Comparison of ENCODE assay signal across 8 mouse cellular contexts in the genomic region with DNA sequence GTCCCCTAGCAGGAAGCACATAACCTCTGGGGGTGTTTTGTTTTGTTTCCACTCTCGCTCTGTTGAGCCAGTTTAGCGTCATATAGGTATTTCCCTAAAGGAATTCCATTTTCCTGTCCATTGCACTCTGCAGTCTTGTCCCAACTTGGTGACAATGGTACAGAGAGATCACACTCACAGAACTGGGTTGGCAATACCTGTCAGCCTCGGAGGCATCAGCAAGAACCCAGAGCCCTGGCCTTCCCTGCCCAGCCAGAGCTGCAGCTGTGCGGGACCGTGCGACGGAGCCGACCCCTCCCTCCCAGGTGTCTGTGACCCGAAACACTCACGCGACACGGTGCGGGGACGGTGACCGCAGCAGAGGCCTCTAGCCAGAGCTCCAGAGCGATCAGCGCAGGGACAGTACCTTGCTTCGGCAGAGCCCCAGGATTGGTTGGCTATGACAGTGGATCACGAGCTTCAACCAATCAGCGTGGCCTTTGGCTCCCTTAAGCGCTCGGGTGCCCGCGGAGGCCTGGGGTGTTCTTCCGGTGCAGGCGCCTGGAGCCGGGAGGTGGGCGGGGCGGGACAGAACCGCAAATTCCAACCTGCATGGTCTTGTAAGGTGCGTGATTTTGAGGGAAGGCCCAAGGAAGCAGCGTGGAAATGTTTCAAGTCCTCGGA. TPM values are rescaled to one million over a fixed set of nuclear protein-coding genes. Genes with fewer than 3 reads are reported as not detected.
DNase-seq lines count a peak whose midpoint lies in the region; ATAC-seq and TF ChIP-seq lines count a peak whose summit lies in the region.

No protein-coding gene starts in this region.

- peaks cover 52% of the 10 kb centered on the region for H3K4me1 ChIP-seq in G1E (ENCODE audit: insufficient read depth, low read depth, low read length)
- peaks cover 17% of the 10 kb centered on the region for H3K4me1 ChIP-seq in forebrain, embryonic 16.5 days (replicated peaks; ENCODE audit: control insufficient read depth, insufficient read depth, low read length)
- H3K4me1 ChIP-seq in lung, embryonic 16.5 days (replicated peaks; ENCODE audit: control insufficient read depth, insufficient read depth, low read length) = peaks cover 7% of the 10 kb centered on the region; the same call in 1 of the 2 replicates

- no peak for TF ChIP-seq CTCF in G1E (IDR thresholded peaks at IDR 0.05; ENCODE audit: low read depth, low read length)

- WGBS in forebrain, embryonic 16.5 days = 2% methylated on average over 33 of the region's 33 CpGs
- 2% methylated on average over 33 of the region's 33 CpGs for WGBS in lung, embryonic 16.5 days

- H3K4me2 ChIP-seq in forebrain, embryonic 16.5 days (ENCODE audit: low read length) = peak overlapping the region; percentile 65
- peak overlapping the region; percentile 86 for H3K4me2 ChIP-seq in lung, embryonic 16.5 days (ENCODE audit: low read depth, low read length)

- H3K36me3 ChIP-seq in G1E (replicated peaks) = peaks cover 46% of the 10 kb centered on the region
- H3K36me3 ChIP-seq in forebrain, embryonic 16.5 days (ENCODE audit: control insufficient read depth, insufficient read depth) = no peaks in the 10 kb centered on the region
- H3K36me3 ChIP-seq in lung, embryonic 16.5 days (ENCODE audit: control insufficient read depth, insufficient read depth, low read length) = no peaks in the 10 kb centered on the region

- peak; percentile 97 for ATAC-seq in G1E (ENCODE audit: extremely low read depth, insufficient number of reproducible peaks, low FRiP score, poor library complexity, severe bottlenecking)
- peak; percentile 100 for ATAC-seq in forebrain, embryonic 16.5 days
- ATAC-seq in lung, embryonic 16.5 days (ENCODE audit: low read depth) = peak; percentile 100

- DNase-seq in G1E (ENCODE audit: low spot score) = peak; percentile 99
- DNase-seq in cerebellum, adult 18-20 months = peak; percentile 92 to 96
- peak; percentile 90 for DNase-seq in heart, postnatal 4 days
- DNase-seq in layer of hippocampus, adult 9-10 months (ENCODE audit: low spot score) = peak; percentile 79
- DNase-seq in ovary, postnatal 10 days (ENCODE audit: low spot score) = peak; percentile 48
- peak; percentile 82 to 86 for DNase-seq in thymus, postnatal 10 days (ENCODE audit: low spot score in 2 of 2)

- no peaks in the 10 kb centered on the region for H3K9me3 ChIP-seq in G1E (replicated peaks)
- H3K9me3 ChIP-seq in forebrain, embryonic 16.5 days (ENCODE audit: control insufficient read depth, low read length) = no peaks in the 10 kb centered on the region
- H3K9me3 ChIP-seq in lung, embryonic 16.5 days (ENCODE audit: control insufficient read depth, low read length) = no peaks in the 10 kb centered on the region

- H3K9ac ChIP-seq in forebrain, embryonic 16.5 days (replicated peaks; ENCODE audit: low read depth, low read length) = peak overlapping the region; percentile 86
- H3K9ac ChIP-seq in lung, embryonic 16.5 days (ENCODE audit: low read length) = peak overlapping the region; percentile 84

- no peaks in the 10 kb centered on the region for H3K27me3 ChIP-seq in G1E (ENCODE audit: insufficient read depth, low read length)
- no peaks in the 10 kb centered on the region for H3K27me3 ChIP-seq in forebrain, embryonic 16.5 days (replicated peaks; ENCODE audit: control insufficient read depth, insufficient read depth, low read length)
- H3K27me3 ChIP-seq in lung, embryonic 16.5 days (ENCODE audit: control insufficient read depth, insufficient read depth, low read depth, low read length) = no peaks in the 10 kb centered on the region

- peak overlapping the region; percentile 82 for H3K4me3 ChIP-seq in G1E (ENCODE audit: low read depth, low read length)
- H3K4me3 ChIP-seq in forebrain, embryonic 16.5 days (replicated peaks; ENCODE audit: low read length) = peak overlapping the region; percentile 88
- peak overlapping the region; percentile 75 for H3K4me3 ChIP-seq in lung, embryonic 16.5 days (ENCODE audit: low read length)

- peak overlapping the region; percentile 61 for H3K27ac ChIP-seq in forebrain, embryonic 16.5 days (ENCODE audit: low read length)
- H3K27ac ChIP-seq in lung, embryonic 16.5 days (ENCODE audit: low read length) = 0 out of 2 replicates have a peak overlapping the region, but pooled peaks have one; percentile 13

RNA-seq across cellular contexts. Expression of gene Plgrkt, which starts 5.6 kb away (rescaled TPM):
- 179 and 190 TPM in 2 replicates for total RNA-seq in G1E (2014; fragmentation: Nextera tagmentation)
- 439 and 475 TPM in 2 replicates for total RNA-seq in G1E (2017)
- polyA plus RNA-seq in G1E (2012) = 38.2 and 39.8 TPM in 2 replicates
- 101 and 111 TPM in 2 replicates for polyA plus RNA-seq in forebrain, embryonic 16.5 days (2015; fragmentation: Nextera tagmentation; extraction: Ambion mirVana)
- 10 to 100 TPM; 29.8 to 30.6 TPM for total RNA-seq in heart, postnatal 4 days (2021)
- 56.0 and 61.2 TPM in 2 replicates for polyA plus RNA-seq in lung, embryonic 16.5 days (2015; fragmentation: Nextera tagmentation; extraction: Ambion mirVana)

RNA-seq across cellular contexts. Expression of gene Cd274, which starts 5.7 kb away (rescaled TPM):
- total RNA-seq in G1E (2014; fragmentation: Nextera tagmentation) (15.1 and 18.4 TPM in 2 replicates), G1E (2017) (37.1 and 40.8 TPM in 2 replicates)
- 0.29 and 0.56 TPM in 2 replicates for polyA plus RNA-seq in G1E (2012)
- 1.1 and 1.3 TPM in 2 replicates for polyA plus RNA-seq in forebrain, embryonic 16.5 days (2015; fragmentation: Nextera tagmentation; extraction: Ambion mirVana)
- under 1 TPM; 0.60 to 0.65 TPM for total RNA-seq in heart, postnatal 4 days (2021)
- polyA plus RNA-seq in lung, embryonic 16.5 days (2015; fragmentation: Nextera tagmentation; extraction: Ambion mirVana) = 0.28 and 0.88 TPM in 2 replicates

RNA-seq across cellular contexts. Expression of gene Rln1, which starts 27.1 kb away (rescaled TPM):
- total RNA-seq in G1E (2014; fragmentation: Nextera tagmentation) (not detected in 2 replicates), G1E (2017) (0.06 and 0.11 TPM in 2 replicates)
- polyA plus RNA-seq in G1E (2012) = not detected in 2 replicates
- polyA plus RNA-seq in forebrain, embryonic 16.5 days (2015; fragmentation: Nextera tagmentation; extraction: Ambion mirVana) = 2.8 and 3.9 TPM in 2 replicates
- under 1 TPM in 1 of 2 experiments, not detected in 1; 0.50 TPM for total RNA-seq in heart, postnatal 4 days (2021)
- 0.14 TPM in 1 of 2 replicates, not detected in the other for polyA plus RNA-seq in lung, embryonic 16.5 days (2015; fragmentation: Nextera tagmentation; extraction: Ambion mirVana)

RNA-seq across cellular contexts. Expression of gene Insl6, which starts 36.4 kb away (rescaled TPM):
- total RNA-seq in G1E (2014; fragmentation: Nextera tagmentation) (1.1 TPM in 1 of 2 replicates, not detected in the other), G1E (2017) (4.2 and 4.8 TPM in 2 replicates)
- 0.17 and 0.35 TPM in 2 replicates for polyA plus RNA-seq in G1E (2012)
- polyA plus RNA-seq in forebrain, embryonic 16.5 days (2015; fragmentation: Nextera tagmentation; extraction: Ambion mirVana) = 1.2 and 1.4 TPM in 2 replicates
- under 1 TPM; 0.41 to 0.81 TPM for total RNA-seq in heart, postnatal 4 days (2021)
- polyA plus RNA-seq in lung, embryonic 16.5 days (2015; fragmentation: Nextera tagmentation; extraction: Ambion mirVana) = 1.0 and 2.9 TPM in 2 replicates

RNA-seq across cellular contexts. Expression of gene Pdcd1lg2, which starts 49.1 kb away (rescaled TPM):
- total RNA-seq in G1E (2014; fragmentation: Nextera tagmentation) (2.0 and 2.5 TPM in 2 replicates), G1E (2017) (8.8 and 10.5 TPM in 2 replicates)
- polyA plus RNA-seq in G1E (2012) = 0.10 and 0.16 TPM in 2 replicates
- not detected in 2 replicates for polyA plus RNA-seq in forebrain, embryonic 16.5 days (2015; fragmentation: Nextera tagmentation; extraction: Ambion mirVana)
- not detected for total RNA-seq in heart, postnatal 4 days (2021)
- polyA plus RNA-seq in lung, embryonic 16.5 days (2015; fragmentation: Nextera tagmentation; extraction: Ambion mirVana) = 0.21 TPM in 1 of 2 replicates, not detected in the other

Comparison
In these comparisons a context has a peak if more than half of its experiments do, and no peak if none do; other contexts are left out.
1. Peak in every context shown above with its lines: DNase-seq, ATAC-seq, H3K4me3 ChIP-seq and H3K27ac ChIP-seq.
2. DNase-seq: peak in every context shown above with its lines; median percentile 99 in G1E; 94 in cerebellum, adult 18-20 months; 90 in heart, postnatal 4 days; 84 in thymus, postnatal 10 days; 79 in layer of hippocampus, adult 9-10 months; 48 in ovary, postnatal 10 days.